Mouse (Mus musculus) forebrain, postnatal 0 days (tissue): ENCODE results near the gene Fasl. TPM values are rescaled to one million over a fixed set of nuclear protein-coding genes. Genes with fewer than 3 reads are reported as not detected.

Experiments
- ATAC-seq: fragments of 200-750 bp; cut with Nextera tagmentation; 2 replicates; pipeline ENCODE4 v1.8.0; 2017; ENCODE audit warnings: mild to moderate bottlenecking, moderate library complexity
- DNase-seq: peaks from one replicate; pipeline ENCODE4 v3.0.0-alpha.2; 2015
- H3K27ac ChIP-seq: fragments of 300-500 bp; sonication (generic); 2 replicates; pipeline ENCODE4 v1.5.1; 2014; ENCODE audit warnings: low read depth, mild to moderate bottlenecking, antibody characterized with exemption, low read length, moderate library complexity, mixed read lengths
- H3K27me3 ChIP-seq: fragments of 300-500 bp; sonication (generic); 2 replicates; pipeline ENCODE4 v1.6.1; 2014; ENCODE audit warnings: mild to moderate bottlenecking, low read length, mixed read lengths; ENCODE audit not compliant: insufficient read depth
- H3K36me3 ChIP-seq: fragments of 300-500 bp; sonication (generic); 2 replicates; pipeline ENCODE4 v1.6.1; 2014; ENCODE audit warnings: mild to moderate bottlenecking, moderate library complexity; ENCODE audit not compliant: insufficient read depth
- H3K4me1 ChIP-seq: fragments of 300-500 bp; sonication (generic); 2 replicates; pipeline ENCODE4 v1.6.1; 2014; ENCODE audit warnings: antibody characterized with exemption; ENCODE audit not compliant: insufficient read depth
- H3K4me2 ChIP-seq: fragments of 300-500 bp; sonication (generic); 2 replicates; pipeline ENCODE4 v1.6.1; 2014; ENCODE audit warnings: low read depth, mild to moderate bottlenecking, moderate library complexity
- H3K4me3 ChIP-seq: fragments of 300-500 bp; sonication (generic); 2 replicates; pipeline ENCODE4 v1.5.1; 2014; ENCODE audit warnings: low read depth, low read length, mixed read lengths
- H3K9ac ChIP-seq: fragments of 300-500 bp; sonication (generic); 2 replicates; pipeline ENCODE4 v1.6.1; 2014; ENCODE audit warnings: mild to moderate bottlenecking
- H3K9me3 ChIP-seq: fragments of 300-500 bp; sonication (generic); 2 replicates; pipeline ENCODE4 v1.6.1; 2016; ENCODE audit warnings: low read length
- CTCF ChIP-seq: sonication (generic); IDR thresholded peaks from 2 replicates; pipeline ENCODE4 v1.5.1; 2016; ENCODE audit warnings: antibody characterized with exemption, control low read depth, low read depth
- WGBS: fragments of 180-500 bp; shearing (Covaris S2); extraction: QIAGEN DNeasy Blood & Tissue Kit; methylation state at CpG from one replicate; pipeline ENCODE4 v1.1.7; 2014; 5-methylcytosine and 5-hydroxymethylcytosine counted together
- polyA plus RNA-seq: library from polyadenylated mRNA; unstranded; fragments of >200 nt; fragmentation: Nextera tagmentation; extraction: Ambion mirVana; gene quantifications from 2 replicates; pipeline ENCODE4 v1.2.1, GENCODE M21; 2015
- total RNA-seq: library from RNA; depleted of rRNA; stranded (reverse); fragments of >200 nt; gene quantifications from 2 replicates; pipeline ENCODE4 v1.2.3, GENCODE M21; 2014

Gene Fasl
- total and polyA plus RNA-seq, 2 experiments from 2014 or later = 0.10 TPM; not detected in 1

DNA sequence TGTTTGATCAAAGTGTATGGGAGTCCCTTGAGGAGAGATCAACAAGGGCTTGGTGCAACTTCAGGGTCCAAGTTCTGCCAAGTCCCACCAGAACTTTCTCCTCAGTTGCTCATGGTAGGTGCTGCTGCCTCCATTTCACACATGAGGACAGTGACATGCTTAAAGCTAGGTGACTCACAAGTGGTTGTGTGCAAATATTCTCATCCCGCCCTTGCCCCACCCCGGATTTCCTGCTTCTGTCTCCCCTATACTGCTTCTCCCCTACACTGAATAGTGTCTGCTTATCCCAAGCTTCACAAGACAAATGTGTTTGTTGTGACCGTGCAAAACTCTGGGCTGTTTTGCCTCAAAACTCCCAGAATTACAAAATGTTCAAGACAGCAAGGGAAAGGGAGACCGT is 43.4 kb downstream of the Fasl start:
- no peak for TF ChIP-seq CTCF
- no peak overlapping the region for H3K27ac ChIP-seq
- ATAC-seq = no peak
- no peaks in the 10 kb centered on the region for H3K4me1 ChIP-seq
- no peak for DNase-seq
- H3K36me3 ChIP-seq = no peaks in the 10 kb centered on the region
- 95% methylated on average over 4 of the region's 4 CpGs for WGBS
- no peaks in the 10 kb centered on the region for H3K27me3 ChIP-seq
- no peak overlapping the region for H3K4me3 ChIP-seq
- no peak overlapping the region for H3K4me2 ChIP-seq
- H3K9me3 ChIP-seq = no peaks in the 10 kb centered on the region
- no peak overlapping the region for H3K9ac ChIP-seq

DNA sequence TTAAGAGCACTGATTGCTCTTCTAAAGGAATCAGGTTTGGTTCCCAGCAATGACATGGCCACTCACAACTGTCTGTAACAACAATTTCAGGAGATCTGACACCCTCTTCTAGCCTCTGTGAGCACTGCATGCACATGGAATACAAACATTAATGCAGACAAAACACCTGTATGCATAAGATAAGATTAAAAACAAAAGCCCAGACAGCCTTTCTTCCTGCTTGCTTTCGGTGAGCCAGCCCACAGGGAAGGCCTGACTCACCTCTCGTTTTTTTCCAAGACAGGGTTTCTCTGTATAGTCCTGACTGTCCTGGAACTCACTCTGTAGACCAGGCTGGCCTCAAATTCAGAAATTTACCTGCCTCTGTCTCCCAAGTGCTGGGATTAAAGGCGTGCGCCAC is 44.1 kb downstream of the Fasl start:
- WGBS = 89% methylated on average over 4 of the region's 4 CpGs
- no peak overlapping the region for H3K4me3 ChIP-seq
- H3K27ac ChIP-seq = no peak overlapping the region
- no peak overlapping the region for H3K4me2 ChIP-seq
- H3K27me3 ChIP-seq = no peaks in the 10 kb centered on the region
- H3K9me3 ChIP-seq = no peaks in the 10 kb centered on the region
- no peaks in the 10 kb centered on the region for H3K4me1 ChIP-seq
- no peak for TF ChIP-seq CTCF
- H3K36me3 ChIP-seq = no peaks in the 10 kb centered on the region
- no peak for ATAC-seq
- H3K9ac ChIP-seq = no peak overlapping the region
- DNase-seq = no peak

DNA sequence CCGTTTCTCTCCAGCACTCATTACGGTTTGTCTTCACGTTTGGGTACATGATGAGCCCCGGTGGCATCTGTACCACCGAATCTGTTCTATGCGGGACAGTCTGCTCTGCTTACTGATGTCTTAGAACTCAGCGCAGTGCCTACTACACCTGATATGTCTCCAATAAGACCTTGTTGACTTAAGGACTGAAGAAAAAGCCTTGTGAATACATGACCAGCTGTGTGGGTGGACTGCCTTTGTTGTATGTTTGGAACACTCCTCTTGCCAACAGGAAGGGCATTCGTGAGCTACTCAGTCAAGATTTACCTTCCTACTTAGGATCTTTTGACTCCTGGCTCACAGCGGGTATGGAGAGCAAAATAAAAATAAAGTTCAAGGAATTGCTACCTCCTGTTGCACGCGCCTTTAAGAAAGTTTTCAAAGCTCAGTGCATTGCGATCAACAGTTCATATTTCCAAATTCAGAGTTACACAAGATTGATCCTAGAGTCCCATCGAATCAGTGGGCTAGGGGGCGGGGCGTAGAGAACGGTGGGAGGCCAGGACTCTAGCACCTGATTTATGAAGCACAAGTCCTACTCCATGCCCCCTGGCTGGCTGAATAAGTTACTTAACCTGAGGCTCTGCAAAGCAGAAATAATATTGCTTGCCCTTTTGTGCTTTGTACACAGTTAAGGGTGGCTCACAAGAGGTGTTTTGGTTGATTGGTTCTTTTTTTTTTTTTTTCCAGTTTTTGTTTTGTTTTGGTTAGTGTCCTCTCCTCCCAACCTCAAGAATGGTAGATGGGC is 45.6 kb downstream of the Fasl start:
- no peak overlapping the region for H3K27ac ChIP-seq
- ATAC-seq (no peak), DNase-seq (no peak)
- no peak overlapping the region for H3K9ac ChIP-seq
- 89% methylated on average over 16 of the region's 16 CpGs for WGBS
- H3K4me3 ChIP-seq = no peak overlapping the region
- no peaks in the 10 kb centered on the region for H3K27me3 ChIP-seq
- no peaks in the 10 kb centered on the region for H3K36me3 ChIP-seq
- H3K4me2 ChIP-seq = no peak overlapping the region
- H3K9me3 ChIP-seq = no peaks in the 10 kb centered on the region
- no peak for TF ChIP-seq CTCF
- no peaks in the 10 kb centered on the region for H3K4me1 ChIP-seq

DNA sequence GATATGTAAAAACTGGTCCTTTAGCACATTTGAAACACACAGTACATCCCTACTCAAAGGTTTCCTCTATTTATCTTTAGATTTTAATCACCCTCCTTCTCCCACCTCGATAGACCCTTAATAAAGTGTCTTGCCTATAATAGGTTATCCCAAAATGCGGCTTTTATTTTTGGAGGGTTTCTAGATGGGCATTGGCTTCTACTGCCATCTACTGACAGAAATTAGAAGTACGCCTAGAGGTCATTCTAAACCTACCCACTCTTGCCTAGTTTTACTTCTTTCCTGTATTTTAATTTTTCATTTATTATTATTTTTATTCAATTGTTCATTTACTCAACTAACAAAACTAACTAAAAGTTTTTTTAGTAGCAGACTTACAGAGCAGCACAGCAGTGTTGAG is 51.4 kb downstream of the Fasl start:
- Histone ChIP-seq H3K9ac (no peak overlapping the region), H3K27me3 (no peaks in the 10 kb centered on the region), H3K4me2 (no peak overlapping the region), H3K4me1 (no peaks in the 10 kb centered on the region), H3K36me3 (no peaks in the 10 kb centered on the region), H3K27ac (no peak overlapping the region), H3K9me3 (no peaks in the 10 kb centered on the region), H3K4me3 (no peak overlapping the region)
- peak; percentile 69; the same call in 1 of the 2 replicates for ATAC-seq
- peak; percentile 64 for DNase-seq
- 6% methylated on average over 3 of the region's 3 CpGs for WGBS
- peak; percentile 68 for TF ChIP-seq CTCF

DNA sequence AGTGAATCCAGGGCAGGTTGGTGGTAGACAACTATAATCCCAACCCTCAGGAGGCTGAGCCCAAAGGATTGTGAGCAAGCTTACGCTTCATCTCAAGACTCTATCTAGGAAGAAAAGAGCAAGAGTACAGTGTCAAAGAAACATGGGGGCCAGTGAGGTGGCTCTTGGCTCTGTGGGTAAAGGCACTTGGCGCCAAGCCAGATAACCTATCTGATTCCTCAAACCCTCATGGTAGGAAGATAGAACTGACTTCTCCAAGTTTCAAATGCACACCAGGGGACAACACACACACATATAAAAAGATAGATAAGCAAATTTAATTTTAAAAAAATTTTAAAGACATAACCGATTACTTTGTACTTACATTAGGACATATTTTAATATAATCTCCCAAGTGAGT is 52.0 kb downstream of the Fasl start:
- H3K27ac ChIP-seq = no peak overlapping the region
- TF ChIP-seq CTCF = no peak
- no peak overlapping the region for H3K9ac ChIP-seq
- no peak overlapping the region for H3K4me3 ChIP-seq
- no peak overlapping the region for H3K4me2 ChIP-seq
- H3K36me3 ChIP-seq = no peaks in the 10 kb centered on the region
- ATAC-seq (no peak), DNase-seq (no peak)
- no peaks in the 10 kb centered on the region for H3K9me3 ChIP-seq
- 85% methylated on average over 3 of the region's 3 CpGs for whole genome bisulfite sequencing
- H3K27me3 ChIP-seq = no peaks in the 10 kb centered on the region
- no peaks in the 10 kb centered on the region for H3K4me1 ChIP-seq

DNA sequence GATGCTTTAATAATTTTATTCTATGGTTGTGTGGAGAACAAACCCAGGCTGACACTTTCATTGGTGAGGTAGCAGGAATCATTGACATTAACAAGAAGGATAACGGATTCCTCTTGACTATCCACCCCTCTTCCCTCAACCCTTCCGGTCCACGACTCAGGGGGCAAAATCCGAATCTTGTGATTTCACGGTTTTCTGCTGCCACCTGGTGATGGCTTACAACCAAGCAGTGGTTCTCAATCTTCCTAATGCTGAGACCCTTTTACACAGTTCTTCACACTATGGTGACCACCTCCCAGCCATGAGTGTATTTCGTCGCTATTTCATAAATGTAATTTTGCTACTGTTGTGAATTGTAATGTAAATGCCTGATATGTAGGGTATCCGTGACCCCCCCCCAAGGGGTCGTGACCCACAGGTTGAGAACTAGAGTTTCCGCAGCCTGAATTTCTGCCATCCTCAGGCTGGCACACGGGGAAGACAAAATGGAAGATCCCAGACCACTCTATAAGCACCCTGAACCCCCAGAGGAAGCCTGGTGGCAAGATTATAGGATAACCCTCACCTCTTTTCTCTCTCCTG is 52.7 kb downstream of the Fasl start:
- Histone ChIP-seq H3K9me3 (no peaks in the 10 kb centered on the region), H3K9ac (no peak overlapping the region), H3K36me3 (no peaks in the 10 kb centered on the region), H3K4me3 (no peak overlapping the region), H3K27ac (no peak overlapping the region), H3K4me1 (no peaks in the 10 kb centered on the region), H3K4me2 (no peak overlapping the region), H3K27me3 (no peaks in the 10 kb centered on the region)
- TF ChIP-seq CTCF = peak; percentile 60
- WGBS = 66% methylated on average over 11 of the region's 11 CpGs
- DNase-seq (peak; percentile 40), ATAC-seq (no peak)

DNA sequence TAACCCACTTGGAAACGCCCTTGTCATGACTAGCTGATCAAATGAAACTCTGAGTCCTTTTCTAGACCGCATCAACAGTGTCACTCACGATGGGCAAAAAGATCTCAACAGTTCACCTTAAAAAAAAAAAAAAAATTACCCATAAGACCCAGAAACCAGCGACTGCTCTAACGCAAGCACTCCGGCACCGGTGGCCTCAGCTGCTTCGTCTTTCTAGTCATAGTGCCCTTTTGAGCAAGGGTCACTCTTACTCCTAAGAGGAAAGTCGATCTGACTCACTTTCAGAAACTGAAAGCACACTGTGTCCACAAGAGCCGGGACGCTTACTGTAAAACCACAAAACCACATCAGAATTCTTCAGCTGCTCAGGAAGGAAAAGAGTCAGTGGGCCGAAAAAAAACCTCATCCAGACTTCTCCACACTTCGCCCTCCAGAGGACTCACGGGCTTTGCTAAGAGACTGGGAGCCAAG is 53.5 kb downstream of the Fasl start:
- Histone ChIP-seq H3K9me3 (no peaks in the 10 kb centered on the region), H3K9ac (no peak overlapping the region), H3K4me3 (no peak overlapping the region), H3K27ac (no peak overlapping the region), H3K4me2 (no peak overlapping the region), H3K36me3 (no peaks in the 10 kb centered on the region), H3K4me1 (no peaks in the 10 kb centered on the region), H3K27me3 (no peaks in the 10 kb centered on the region)
- ATAC-seq = no peak
- 88% methylated on average over 14 of the region's 14 CpGs for WGBS
- DNase-seq = no peak
- no peak for TF ChIP-seq CTCF
